Mouse (Mus musculus) ES-E14 (cell line): Measurements from ENCODE around the gene Nfkb1.

Experiments
- CHD2 ChIP-seq: IDR thresholded peaks from 2 replicates; pipeline ENCODE4 v1.6.1; 2014; ENCODE audit warnings: mild to moderate bottlenecking, low read depth, low read length, inconsistent platforms
- MAFK ChIP-seq: IDR thresholded peaks from 2 replicates; pipeline ENCODE4 v1.6.1; 2014; ENCODE audit warnings: mild to moderate bottlenecking, low read depth, low read length, inconsistent platforms; ENCODE audit not compliant: insufficient read depth
- ZC3H11A ChIP-seq: IDR thresholded peaks from 2 replicates; pipeline ENCODE4 v1.6.1; 2012; ENCODE audit warnings: low read depth, mild to moderate bottlenecking, inconsistent platforms, low read length, borderline replicate concordance
- ZNF384 ChIP-seq: IDR thresholded peaks from 2 replicates; pipeline ENCODE4 v1.6.1; 2012; ENCODE audit warnings: low read depth, low read length, inconsistent platforms

DNA sequence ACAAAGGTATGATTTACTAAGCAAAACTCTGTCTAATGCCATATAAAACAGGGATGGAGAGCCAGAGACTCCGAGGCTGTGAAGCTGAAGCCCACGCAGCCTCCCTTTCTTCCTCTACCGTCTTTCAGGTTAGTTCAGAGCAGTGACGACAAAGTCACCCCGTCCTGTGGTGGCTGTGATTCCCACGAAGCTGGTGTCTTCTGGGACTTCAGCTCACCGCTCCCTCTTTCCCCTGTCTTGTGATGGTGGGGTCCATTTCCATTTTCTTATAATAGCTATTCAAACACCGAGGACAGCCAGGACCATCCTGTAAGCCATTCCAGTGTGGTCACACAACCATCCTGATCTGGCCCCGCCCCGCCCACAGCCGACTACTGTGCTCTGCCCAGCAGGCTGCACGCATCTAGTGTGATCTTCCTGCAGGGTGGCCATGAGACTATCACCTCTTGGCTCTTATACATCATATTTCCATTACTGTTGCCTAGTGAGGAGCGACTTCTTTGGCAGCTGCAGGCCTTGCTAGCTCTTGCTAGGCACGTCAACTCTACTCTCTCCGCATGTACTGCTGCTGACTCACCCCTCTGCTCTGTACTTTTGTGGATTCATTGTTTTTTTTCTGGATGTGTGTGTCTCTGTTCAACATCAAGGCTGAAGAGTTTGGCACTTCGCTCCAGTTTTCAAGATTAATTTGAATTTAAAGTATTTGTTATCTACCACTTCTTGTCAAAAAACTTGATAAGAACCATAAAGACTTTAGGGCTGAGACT is 50.3 kb downstream of the Nfkb1 start:
- no peak for TF ChIP-seq MAFK
- TF ChIP-seq ZNF384, result no peak
- TF ChIP-seq CHD2, result no peak
- TF ChIP-seq ZC3H11A, result no peak
